Mouse (Mus musculus): Measurements from ENCODE around the gene St3gal6. TPM values are rescaled to one million over a fixed set of nuclear protein-coding genes. Genes with fewer than 3 reads are reported as not detected.

The St3gal6 gene
- total RNA-seq, 1 experiment = 2.2 TPM

DNA sequence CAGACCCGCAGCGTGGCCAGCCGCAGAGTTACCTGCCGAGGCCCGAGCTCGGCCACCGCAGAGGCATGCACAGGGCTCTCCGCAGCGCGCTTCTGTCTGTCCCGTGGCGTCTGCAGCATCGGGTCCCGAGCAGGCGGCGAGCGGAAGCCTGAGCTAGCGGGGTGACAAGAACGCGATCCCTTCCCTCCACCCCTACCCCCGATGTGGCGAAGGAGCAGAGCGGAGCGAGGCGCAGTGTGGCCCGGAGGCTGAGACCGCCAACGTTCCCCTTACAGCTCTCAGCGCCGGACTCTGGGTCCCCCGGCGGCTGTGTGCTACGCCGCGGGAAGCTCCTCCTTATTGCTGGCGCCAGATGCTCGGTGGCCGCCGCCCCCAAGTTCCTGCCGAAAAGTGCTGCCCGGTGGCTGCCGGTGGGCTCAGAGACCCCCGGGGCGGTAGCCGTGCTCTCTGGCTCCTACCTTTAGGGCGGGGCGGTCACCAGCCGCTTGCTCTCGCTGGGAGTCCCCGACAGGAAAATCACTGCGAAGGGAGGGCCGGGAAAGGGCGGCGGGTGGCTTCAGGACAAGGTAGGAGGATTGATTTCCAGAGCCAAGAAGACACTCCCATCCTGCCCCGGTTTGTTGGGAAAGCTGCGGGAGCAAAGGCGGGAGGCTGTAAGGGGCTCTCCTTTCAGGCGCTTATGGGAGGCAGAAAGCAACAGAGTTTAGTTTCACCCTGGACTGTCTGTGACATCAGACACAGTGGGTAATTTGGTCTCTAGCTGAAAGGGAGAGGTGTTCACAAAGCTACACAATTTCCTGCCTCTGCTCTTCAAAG, 791 bp downstream of the St3gal6 start:
- Histone ChIP-seq H3K36me3 (ENCODE audit: control insufficient read depth, insufficient read depth, low read length, poor library complexity, severe bottlenecking) (no peaks in the 10 kb centered on the region), H3K9ac (ENCODE audit: insufficient read depth, low read depth, low read length, poor library complexity, severe bottlenecking) (peak overlapping the region; percentile 57), H3K4me1 (ENCODE audit: control insufficient read depth in 2 of 2, insufficient read depth in 2 of 2, low read length in 2 of 2, poor library complexity in 1 of 2) (no peaks in the 10 kb centered on the region), H3K9me3 (ENCODE audit: control insufficient read depth, insufficient read depth, low read depth, low read length) (no peaks in the 10 kb centered on the region), H3K27ac (ENCODE audit: insufficient read depth, low read depth, low read length, poor library complexity, severe bottlenecking) (no peak overlapping the region), H3K4me3 (ENCODE audit: insufficient read depth in 1 of 2, low read depth in 1 of 2, low read length in 2 of 2, poor library complexity in 1 of 2, severe bottlenecking in 1 of 2) (peak overlapping the region; percentile 73 to 76)
- peak; percentile 45 for DNase-seq (ENCODE audit: low read depth, low spot score)
- in situ Hi-C loops (cut with MboI; ENCODE audit: low sequenced_read_pairs in 2 of 2, unreplicated experiment in 2 of 2) = no loop called here
- TF ChIP-seq ZC3H11A (IDR thresholded peaks at IDR 0.05; ENCODE audit: borderline replicate concordance, low read depth, low read length) (no peak), CHD2 (IDR thresholded peaks at IDR 0.05; ENCODE audit: low read depth, low read length) (no peak), ZNF384 (IDR thresholded peaks at IDR 0.05; ENCODE audit: low read depth, low read length) (no peak), MAFK (IDR thresholded peaks at IDR 0.05; ENCODE audit: insufficient read depth, low read depth, low read length) (no peak), HCFC1 (IDR thresholded peaks at IDR 0.05; ENCODE audit: borderline replicate concordance, insufficient read depth, low read length) (no peak)

DNA sequence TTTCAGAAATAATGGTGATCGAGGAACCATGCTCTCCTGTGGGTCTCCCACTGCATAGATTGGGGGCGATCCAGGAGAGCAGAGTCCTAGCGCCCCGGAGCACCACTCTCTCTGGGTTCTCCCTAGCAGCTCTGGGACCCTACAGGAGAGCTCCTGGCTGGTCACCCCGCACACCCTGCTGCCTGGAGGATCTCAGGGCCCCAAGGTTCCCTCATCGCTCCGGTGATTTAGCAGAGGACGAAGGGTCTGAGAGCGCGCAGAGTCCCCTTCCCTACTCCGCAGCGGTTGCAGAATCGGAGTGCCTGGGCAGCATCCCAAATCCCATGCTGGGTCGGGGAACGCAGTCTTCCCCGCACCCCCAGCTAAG, 1.4 kb downstream of the St3gal6 start:
- in situ Hi-C loops (cut with MboI; ENCODE audit: low sequenced_read_pairs in 2 of 2, unreplicated experiment in 2 of 2) = no loop called here

DNA sequence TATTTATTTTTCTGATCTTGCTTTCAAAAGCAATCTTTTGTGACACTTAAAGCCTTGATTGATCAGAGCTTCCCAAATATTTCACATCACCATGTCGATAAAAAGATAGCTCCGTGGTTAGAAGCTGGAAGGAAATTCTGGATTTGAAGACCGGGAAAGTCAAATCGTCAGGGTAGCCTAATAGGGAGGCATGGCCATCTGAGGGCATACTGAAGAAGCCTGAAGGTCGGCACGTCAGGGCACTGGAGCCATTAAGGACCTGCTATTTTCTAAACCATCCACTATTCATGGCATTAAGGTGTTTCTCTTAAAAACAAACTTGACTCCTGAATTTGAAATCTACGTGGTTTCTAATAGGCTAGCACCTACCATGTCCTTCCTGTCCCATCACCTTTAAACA, 2.1 kb downstream of the St3gal6 start:
- DNase-seq (ENCODE audit: low read depth, low spot score) = no peak
- no peak overlapping the region for H3K9ac ChIP-seq (ENCODE audit: insufficient read depth, low read depth, low read length, poor library complexity, severe bottlenecking)
- H3K36me3 ChIP-seq (ENCODE audit: control insufficient read depth, insufficient read depth, low read length, poor library complexity, severe bottlenecking) = no peaks in the 10 kb centered on the region
- in situ Hi-C loops (cut with MboI; ENCODE audit: low sequenced_read_pairs in 2 of 2, unreplicated experiment in 2 of 2) = no loop called here
- H3K4me3 ChIP-seq (ENCODE audit: insufficient read depth in 1 of 2, low read depth in 1 of 2, low read length in 2 of 2, poor library complexity in 1 of 2, severe bottlenecking in 1 of 2) = no peak overlapping the region
- TF ChIP-seq ZC3H11A (IDR thresholded peaks at IDR 0.05; ENCODE audit: borderline replicate concordance, low read depth, low read length) (no peak), ZNF384 (IDR thresholded peaks at IDR 0.05; ENCODE audit: low read depth, low read length) (no peak), MAFK (IDR thresholded peaks at IDR 0.05; ENCODE audit: insufficient read depth, low read depth, low read length) (no peak), HCFC1 (IDR thresholded peaks at IDR 0.05; ENCODE audit: borderline replicate concordance, insufficient read depth, low read length) (no peak), CHD2 (IDR thresholded peaks at IDR 0.05; ENCODE audit: low read depth, low read length) (no peak)
- no peak overlapping the region for H3K27ac ChIP-seq (ENCODE audit: insufficient read depth, low read depth, low read length, poor library complexity, severe bottlenecking)
- H3K4me1 ChIP-seq (ENCODE audit: control insufficient read depth in 2 of 2, insufficient read depth in 2 of 2, low read length in 2 of 2, poor library complexity in 1 of 2) = no peaks in the 10 kb centered on the region
- H3K9me3 ChIP-seq (ENCODE audit: control insufficient read depth, insufficient read depth, low read depth, low read length) = no peaks in the 10 kb centered on the region

More for the DNA sequence above, 1.4 kb downstream of the St3gal6 start:
- peak; percentile 16 for DNase-seq (ENCODE audit: low read depth, low spot score)
- H3K27ac ChIP-seq (ENCODE audit: insufficient read depth, low read depth, low read length, poor library complexity, severe bottlenecking) = no peak overlapping the region
- H3K9ac ChIP-seq (ENCODE audit: insufficient read depth, low read depth, low read length, poor library complexity, severe bottlenecking) = peak overlapping the region; percentile 57
- no peaks in the 10 kb centered on the region for H3K9me3 ChIP-seq (ENCODE audit: control insufficient read depth, insufficient read depth, low read depth, low read length)
- H3K4me3 ChIP-seq (ENCODE audit: insufficient read depth in 1 of 2, low read depth in 1 of 2, low read length in 2 of 2, poor library complexity in 1 of 2, severe bottlenecking in 1 of 2) = peak overlapping the region; percentile 73 to 76
- H3K4me1 ChIP-seq (ENCODE audit: control insufficient read depth in 2 of 2, insufficient read depth in 2 of 2, low read length in 2 of 2, poor library complexity in 1 of 2) = no peaks in the 10 kb centered on the region
- TF ChIP-seq MAFK (IDR thresholded peaks at IDR 0.05; ENCODE audit: insufficient read depth, low read depth, low read length) (no peak), HCFC1 (IDR thresholded peaks at IDR 0.05; ENCODE audit: borderline replicate concordance, insufficient read depth, low read length) (no peak), ZNF384 (IDR thresholded peaks at IDR 0.05; ENCODE audit: low read depth, low read length) (no peak), CHD2 (IDR thresholded peaks at IDR 0.05; ENCODE audit: low read depth, low read length) (no peak), ZC3H11A (IDR thresholded peaks at IDR 0.05; ENCODE audit: borderline replicate concordance, low read depth, low read length) (no peak)
- H3K36me3 ChIP-seq (ENCODE audit: control insufficient read depth, insufficient read depth, low read length, poor library complexity, severe bottlenecking) = no peaks in the 10 kb centered on the region

DNA sequence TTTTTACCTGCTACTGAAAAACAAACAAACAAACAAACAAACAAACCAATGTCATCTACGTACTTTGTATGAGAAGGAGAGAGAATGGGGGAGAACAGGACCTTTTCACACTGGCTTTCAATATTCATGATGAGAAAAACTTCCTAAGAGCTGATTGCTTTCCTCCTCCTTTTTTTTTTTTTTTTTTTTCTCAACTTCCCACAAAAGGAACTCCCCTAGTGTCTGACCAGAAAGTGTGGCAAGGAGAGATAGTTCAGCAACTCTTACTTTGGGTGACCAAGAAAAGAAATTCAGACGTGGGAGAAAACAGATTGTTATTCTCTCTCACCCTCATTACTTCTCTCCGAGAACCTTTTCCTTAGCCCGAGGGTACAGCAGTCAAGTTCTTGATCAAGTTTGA, 2.9 kb downstream of the St3gal6 start:
- Histone ChIP-seq H3K9ac (ENCODE audit: insufficient read depth, low read depth, low read length, poor library complexity, severe bottlenecking) (no peak overlapping the region), H3K4me3 (ENCODE audit: insufficient read depth in 1 of 2, low read depth in 1 of 2, low read length in 2 of 2, poor library complexity in 1 of 2, severe bottlenecking in 1 of 2) (no peak overlapping the region), H3K4me1 (ENCODE audit: control insufficient read depth in 2 of 2, insufficient read depth in 2 of 2, low read length in 2 of 2, poor library complexity in 1 of 2) (no peaks in the 10 kb centered on the region), H3K27ac (ENCODE audit: insufficient read depth, low read depth, low read length, poor library complexity, severe bottlenecking) (no peak overlapping the region), H3K9me3 (ENCODE audit: control insufficient read depth, insufficient read depth, low read depth, low read length) (no peaks in the 10 kb centered on the region), H3K36me3 (ENCODE audit: control insufficient read depth, insufficient read depth, low read length, poor library complexity, severe bottlenecking) (no peaks in the 10 kb centered on the region)
- DNase-seq (ENCODE audit: low read depth, low spot score) = no peak
- TF ChIP-seq ZNF384 (IDR thresholded peaks at IDR 0.05; ENCODE audit: low read depth, low read length) (no peak), CHD2 (IDR thresholded peaks at IDR 0.05; ENCODE audit: low read depth, low read length) (no peak), MAFK (IDR thresholded peaks at IDR 0.05; ENCODE audit: insufficient read depth, low read depth, low read length) (no peak), HCFC1 (IDR thresholded peaks at IDR 0.05; ENCODE audit: borderline replicate concordance, insufficient read depth, low read length) (no peak)
- in situ Hi-C loops (cut with MboI; ENCODE audit: low sequenced_read_pairs in 2 of 2, unreplicated experiment in 2 of 2) = no loop called here
